Mouse (Mus musculus) frontal cortex, adult 2 months (tissue): ENCODE data around the gene Olfr826. TPM values are rescaled to one million over a fixed set of nuclear protein-coding genes. Genes with fewer than 3 reads are reported as not detected.
"Not testable (repeated sequence)": the region's sequence is repeated elsewhere in the genome, so short reads cannot be mapped to it uniquely, and the experiment has no call there.

Experiments used
- DNase-seq, 2 experiments: peaks; one replicate each; pipeline ENCODE4 v3.0.0; 2022; ENCODE audit warnings: low spot score in 1 of 2; ENCODE audit errors: extremely low spot score in 1 of 2
- polyA plus RNA-seq: library from polyadenylated mRNA; depleted of rRNA; stranded (reverse); fragments of >200 nt; gene quantifications from 2 replicates; pipeline ENCODE4 v1.2.3, GENCODE M21; 2012; rRNA removed

Gene Olfr826
- not detected in 2 replicates for polyA plus RNA-seq

DNA sequence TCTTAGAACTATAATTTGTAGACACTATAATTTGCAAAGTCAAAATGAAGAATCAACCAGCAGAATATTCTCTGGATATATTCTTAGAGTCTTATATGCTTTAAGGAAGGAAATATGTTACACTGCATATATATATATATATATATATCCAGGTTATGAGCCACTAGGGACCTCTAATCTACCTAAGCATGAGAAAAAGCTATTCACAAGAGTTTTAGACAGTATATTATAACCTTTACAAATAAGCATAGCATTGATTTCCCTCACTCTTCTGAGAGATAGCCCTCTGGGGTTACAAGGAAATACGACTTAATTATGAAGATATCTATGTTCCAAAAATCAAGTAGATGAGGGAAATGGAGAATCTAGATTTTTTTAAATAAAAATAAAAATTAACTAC lies at the start of gene Olfr826:
TSS of gene Olfr826 (minus strand) at position 101 of the 400 bp plus-strand sequence.
- no peak for DNase-seq

DNA sequence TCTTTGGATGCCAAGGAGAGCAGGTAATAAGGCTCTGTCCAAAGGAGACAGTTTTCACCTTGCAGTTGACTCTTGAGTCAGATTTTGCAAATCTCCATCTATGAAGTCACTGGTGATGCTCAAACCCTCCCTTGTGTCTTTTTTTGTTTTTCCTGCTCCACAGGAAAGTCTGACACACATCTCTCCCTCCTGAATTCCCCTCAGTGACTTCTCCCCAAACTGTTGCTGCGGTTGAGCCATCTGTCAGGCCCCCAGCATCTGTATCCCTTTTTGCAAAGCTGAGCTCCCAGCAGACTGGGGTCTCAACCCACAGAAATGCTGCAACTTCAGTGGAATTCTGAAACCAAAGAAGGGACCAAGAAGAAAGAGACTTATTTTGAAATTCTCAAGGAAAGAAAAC lies 48.1 kb upstream of the Olfr826 start:
- no peak for DNase-seq

DNA sequence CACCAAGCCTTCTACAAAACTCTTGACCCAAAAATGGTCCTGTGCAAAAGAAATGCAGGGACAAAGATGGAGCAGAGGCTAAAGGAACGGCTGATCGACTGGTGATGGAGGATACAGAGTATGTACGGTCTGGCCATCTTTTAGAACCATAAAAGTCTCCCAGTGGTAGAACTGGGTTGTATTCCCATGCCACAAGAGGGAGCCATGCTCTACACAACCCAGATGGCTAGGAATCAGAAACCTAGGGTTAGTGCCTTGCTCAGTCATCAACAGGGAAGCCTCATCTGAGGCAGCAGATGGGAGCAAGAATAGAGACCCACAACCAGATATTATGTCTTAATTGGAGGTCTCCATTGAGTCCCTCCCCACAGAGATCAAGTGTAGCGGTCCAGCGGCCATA lies 45.6 kb upstream of the Olfr826 start:
- no peak for DNase-seq

DNA sequence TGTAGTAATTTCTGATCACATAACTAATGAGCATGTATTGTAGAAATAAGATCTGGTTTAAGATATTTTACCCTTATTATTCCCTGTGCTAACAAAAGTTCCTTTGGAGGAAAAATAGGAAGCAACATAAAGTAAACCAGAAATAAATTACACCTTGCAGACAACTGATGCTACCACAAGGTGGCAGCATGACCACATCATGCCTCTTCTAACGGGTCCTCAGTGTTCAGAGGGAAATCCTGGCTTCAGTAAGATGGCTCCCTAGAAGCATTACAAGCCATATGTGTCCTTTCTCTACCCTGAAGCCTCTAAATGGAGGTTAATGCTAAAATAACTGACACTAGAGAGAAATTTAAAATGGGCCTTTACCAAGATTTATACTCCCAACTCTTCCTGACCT lies 44.3 kb upstream of the Olfr826 start:
- DNase-seq, result peak in 1 of 2 experiments; percentile 73

DNA sequence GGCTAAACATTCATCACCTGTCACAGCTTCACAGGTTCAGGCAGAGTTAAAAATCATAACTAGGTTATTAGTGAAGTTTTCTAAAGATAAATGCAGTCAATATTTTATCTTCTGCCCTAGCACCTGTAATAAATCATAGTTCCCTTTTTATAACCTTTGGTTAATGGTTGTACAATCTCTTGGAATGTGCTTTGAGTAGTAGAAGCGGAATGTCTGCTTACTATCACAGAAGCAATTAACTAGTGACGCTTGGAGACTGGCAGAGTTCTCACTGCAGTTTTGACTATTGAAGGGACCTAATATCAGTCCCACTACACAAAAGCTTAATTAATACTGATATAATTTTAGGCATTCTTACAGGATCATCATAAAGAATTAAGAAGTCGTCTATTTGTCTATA lies 41.0 kb upstream of the Olfr826 start:
- DNase-seq, result no peak

DNA sequence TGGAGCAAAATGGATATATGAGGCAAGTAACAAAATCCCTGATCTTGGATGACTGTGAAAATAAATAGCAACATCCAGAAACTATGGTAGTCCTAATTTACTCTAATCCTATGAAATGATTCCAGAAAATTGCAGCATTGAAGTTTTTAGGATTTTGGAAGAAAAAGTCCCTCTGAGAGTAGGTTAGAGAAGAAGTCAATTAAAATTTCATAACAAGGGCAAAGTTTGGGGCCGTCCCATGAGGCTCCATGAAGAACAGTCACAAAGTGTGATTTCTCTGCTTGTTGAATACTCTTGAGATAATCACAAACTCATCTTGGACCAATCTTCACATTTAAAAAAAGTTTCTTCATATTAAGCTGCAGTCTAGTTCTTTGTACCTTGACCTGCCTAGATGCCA lies 30.3 kb upstream of the Olfr826 start, which contains the start of gene Olfr827:
TSS of gene Olfr827 (minus strand) at position 101 of the 400 bp plus-strand sequence.
- no peak for DNase-seq

DNA sequence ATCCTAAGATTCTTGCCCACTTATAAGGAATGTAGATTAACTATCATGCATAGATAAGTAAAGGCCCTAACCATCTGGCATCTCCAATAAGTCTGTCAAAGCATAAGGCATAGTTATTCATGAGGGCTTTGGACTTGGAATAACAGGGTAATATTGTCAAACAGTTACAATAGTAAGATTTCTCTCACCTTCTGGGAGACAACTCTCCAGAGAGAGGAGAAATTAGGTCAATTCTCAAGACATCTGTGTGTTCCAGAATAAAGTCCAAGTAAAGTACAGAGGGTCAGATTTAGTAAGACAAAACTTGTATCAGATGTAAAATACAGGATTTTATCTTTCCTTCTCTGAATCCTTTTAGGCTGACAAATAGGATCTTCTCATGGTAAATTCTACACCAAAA lies 17.3 kb downstream of the Olfr826 start, which contains the start of gene Olfr825:
TSS of gene Olfr825 (minus strand) at position 101 of the 400 bp plus-strand sequence.
- no peak for DNase-seq

DNA sequence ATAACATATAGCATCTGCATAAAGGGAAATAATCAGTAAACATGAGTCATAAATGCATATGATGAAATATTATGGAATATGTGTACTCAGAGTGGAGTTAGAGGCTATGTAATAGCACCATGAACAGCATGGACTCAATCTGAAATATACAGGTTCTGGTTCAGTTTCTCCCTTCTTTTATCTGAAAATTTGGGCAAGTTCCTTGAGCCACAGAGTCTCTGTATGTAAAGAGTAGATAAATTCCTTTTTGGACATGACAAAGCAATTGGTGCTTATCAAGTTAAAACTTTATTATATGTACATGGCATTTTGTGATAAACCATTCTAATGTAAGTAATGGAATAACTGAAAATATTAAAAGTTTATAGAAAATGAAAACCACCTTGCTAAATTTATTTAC lies 18.8 kb downstream of the Olfr826 start:
- DNase-seq, result no peak

DNA sequence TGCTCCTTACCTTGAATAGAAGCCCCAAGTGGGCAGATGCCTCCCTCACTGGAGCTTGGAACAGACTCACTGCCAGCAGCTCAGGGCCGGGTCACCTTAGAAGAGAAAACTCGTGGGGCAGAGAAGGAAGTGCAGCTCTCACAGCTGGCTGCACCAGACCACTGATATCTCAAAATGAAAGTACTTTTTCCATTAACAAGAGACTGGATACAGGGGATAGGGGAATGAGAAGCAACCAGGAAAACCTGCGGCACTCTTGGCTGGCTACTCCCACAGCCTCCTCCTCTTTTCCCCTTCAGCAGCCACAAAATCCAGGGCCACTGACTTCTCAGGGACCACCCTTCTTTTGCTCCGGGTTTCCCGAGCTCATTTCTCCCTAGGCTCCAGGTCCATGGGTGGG lies 39.9 kb downstream of the Olfr826 start:
- DNase-seq, result no peak

DNA sequence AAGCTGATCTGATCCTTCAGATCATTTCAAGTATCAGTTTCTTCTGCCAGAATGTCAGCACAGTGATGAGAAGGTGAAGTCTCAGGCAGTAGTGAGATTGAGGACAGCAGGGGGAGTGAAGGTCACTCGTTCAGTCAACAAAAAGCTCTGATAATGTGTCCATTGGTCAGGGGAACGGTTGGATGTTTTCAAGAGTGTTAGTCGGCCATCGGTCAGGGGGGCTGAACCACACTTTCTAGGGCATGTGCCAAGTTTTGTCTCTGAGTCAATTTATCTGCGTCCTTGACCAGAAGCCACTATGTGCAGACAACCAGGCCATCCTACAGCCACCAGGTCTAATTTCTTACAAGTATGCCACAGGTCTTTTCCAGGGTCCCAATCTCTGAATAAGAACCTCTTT lies 41.5 kb downstream of the Olfr826 start:
- DNase-seq, result not testable (repeated sequence)

DNA sequence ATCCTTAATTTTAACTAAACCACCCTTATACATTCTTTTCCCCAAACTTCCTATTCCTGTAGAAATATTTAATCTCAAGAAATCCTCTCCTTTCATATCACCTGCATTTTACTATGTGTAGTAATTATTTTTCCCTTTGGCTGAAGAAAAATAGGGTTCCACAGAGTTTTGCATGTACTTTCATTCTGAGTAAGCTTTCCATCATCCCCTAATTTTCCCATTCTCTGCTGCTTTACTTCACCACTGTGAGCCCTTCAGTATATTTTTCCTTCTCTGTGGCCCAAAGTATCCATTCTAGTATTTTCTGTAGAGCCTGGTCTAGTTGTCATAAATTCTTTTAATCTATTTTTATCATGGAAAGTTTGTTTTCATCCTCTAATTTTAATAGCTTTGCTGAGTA lies 49.2 kb downstream of the Olfr826 start:
- no peak for DNase-seq

DNA sequence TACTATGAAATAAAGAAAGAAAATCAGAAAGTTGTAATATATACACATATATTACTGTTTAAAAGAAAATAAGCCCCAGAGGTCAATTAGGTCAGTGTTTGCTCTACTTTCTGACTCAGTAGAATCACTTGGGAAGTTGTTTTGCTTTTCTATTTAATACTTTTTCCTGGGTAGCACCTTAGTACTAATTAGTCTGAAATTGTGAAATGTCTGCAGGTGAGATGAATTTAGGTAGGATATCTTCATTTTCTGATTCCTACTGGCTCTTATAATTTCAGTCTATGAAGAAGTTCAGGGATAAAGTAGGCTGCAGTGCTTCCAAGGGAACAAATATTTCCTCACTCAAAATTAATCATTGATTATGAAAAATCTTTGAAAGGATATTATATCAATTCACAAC lies 54.1 kb downstream of the Olfr826 start, which contains the start of gene Olfr824:
TSS of gene Olfr824 (minus strand) at position 101 of the 400 bp plus-strand sequence.
- not testable (repeated sequence) for DNase-seq

Other genes starting within 250 kb of the Olfr826 start
- gene Olfr818, start 235.1 kb downstream of the Olfr826 start, polyA plus RNA-seq, result not detected in 2 replicates
- not detected in 2 replicates for gene Olfr819, start 216.9 kb downstream of the Olfr826 start, polyA plus RNA-seq
- not detected in 2 replicates for gene Olfr247, start 208.0 kb downstream of the Olfr826 start, polyA plus RNA-seq
- not detected in 2 replicates for gene Gm10310, start 199.1 kb downstream of the Olfr826 start, polyA plus RNA-seq
- gene Olfr820, start 171.6 kb downstream of the Olfr826 start, polyA plus RNA-seq, result not detected in 2 replicates
- not detected in 2 replicates for gene Olfr821, start 153.8 kb downstream of the Olfr826 start, polyA plus RNA-seq
- not detected in 2 replicates for gene Olfr822, start 113.0 kb downstream of the Olfr826 start, polyA plus RNA-seq
- gene Olfr823, start 68.8 kb downstream of the Olfr826 start, polyA plus RNA-seq, result not detected in 2 replicates
- not detected in 2 replicates for gene Olfr824, start 54.2 kb downstream of the Olfr826 start, polyA plus RNA-seq
- not detected in 2 replicates for gene Olfr825, start 17.4 kb downstream of the Olfr826 start, polyA plus RNA-seq
- not detected in 2 replicates for gene Olfr827, start 30.2 kb upstream of the Olfr826 start, polyA plus RNA-seq
- gene Neurod4, start 96.1 kb upstream of the Olfr826 start, polyA plus RNA-seq, result 0.30 and 0.46 TPM in 2 replicates
- 0.12 and 0.13 TPM in 2 replicates for gene Tespa1, start 138.7 kb upstream of the Olfr826 start, polyA plus RNA-seq
- gene Vmn2r84, start 210.1 kb upstream of the Olfr826 start, polyA plus RNA-seq, result 0.94 and 1.3 TPM in 2 replicates
- 0.34 and 0.53 TPM in 2 replicates for gene Vmn2r85, start 245.5 kb upstream of the Olfr826 start, polyA plus RNA-seq